Comparison of ENCODE assay signal across 12 mouse cellular contexts in genomic region chr2:36013010-36013409, GRCm38 (mm10). TPM values are rescaled to one million over a fixed set of nuclear protein-coding genes. Genes with fewer than 3 reads are reported as not detected.
A peak's percentile ranks its signal among the peaks of the same experiment; 100 is the strongest.
DNase-seq lines count a peak whose midpoint lies in the region; ATAC-seq and TF ChIP-seq lines count a peak whose summit lies in the region.
"Had no signal": no experiment of that assay in that cellular context is flagged by ENCODE, and none has a peak within 500 bp of the region (broad histone marks: within the 10 kb centered on the region; RNA-seq: fewer than 3 reads in every experiment).

No protein-coding gene starts in this region.

- H3K27me3 ChIP-seq in heart, embryonic 15.5 days = peaks cover 9% of the 10 kb centered on the region; the same call in 1 of the 2 replicates
- H3K27me3 ChIP-seq in stomach, postnatal 0 days (ENCODE audit: control insufficient read depth, insufficient read depth, low read length) = 0 out of 2 replicates have a peak, but pooled peaks cover 3% of the 10 kb centered on the region

- no peak overlapping the region for H3K4me3 ChIP-seq in lung, adult 2 months (replicated peaks; ENCODE audit: extremely low read depth, low read depth, low read length)
- H3K4me3 ChIP-seq in heart, embryonic 15.5 days = no peak overlapping the region
- no peak overlapping the region for H3K4me3 ChIP-seq in stomach, postnatal 0 days (ENCODE audit: low read depth, low read length)
- H3K4me3 ChIP-seq: midbrain, embryonic 12.5 days; neural tube, embryonic 15.5 days had no signal

- TF ChIP-seq POLR2A in lung, adult 2 months (IDR thresholded peaks at IDR 0.05; ENCODE audit: borderline replicate concordance, extremely low read depth, low read depth, low read length) = no peak

- H3K4me1 ChIP-seq in lung, adult 2 months (ENCODE audit: control insufficient read depth, insufficient read depth, low read length) = 0 out of 2 replicates have a peak, but pooled peaks cover 3% of the 10 kb centered on the region
- peaks cover 23% of the 10 kb centered on the region for H3K4me1 ChIP-seq in heart, embryonic 15.5 days (replicated peaks)
- H3K4me1 ChIP-seq in stomach, postnatal 0 days (replicated peaks; ENCODE audit: control insufficient read depth, insufficient read depth) = peaks cover 4% of the 10 kb centered on the region; the same call in 1 of the 2 replicates

- H3K9ac ChIP-seq in heart, embryonic 15.5 days = no peak overlapping the region
- no peak overlapping the region for H3K9ac ChIP-seq in stomach, postnatal 0 days (ENCODE audit: low read length)
- H3K9ac ChIP-seq: midbrain, embryonic 12.5 days; neural tube, embryonic 15.5 days had no signal

- 36% methylated on average over 12 of the region's 12 CpGs for WGBS in lung, adult 2 months
- 55% methylated on average over 12 of the region's 12 CpGs for WGBS in heart, embryonic 15.5 days
- 54% methylated on average over 12 of the region's 12 CpGs for WGBS in stomach, postnatal 0 days

- no peak for TF ChIP-seq CTCF in lung, adult 2 months (IDR thresholded peaks at IDR 0.05; ENCODE audit: insufficient read depth, low read length)
- no peak for TF ChIP-seq CTCF in stomach, postnatal 0 days (IDR thresholded peaks at IDR 0.05; ENCODE audit: low read depth)

- H3K36me3 ChIP-seq in heart, embryonic 15.5 days = no peaks in the 10 kb centered on the region
- no peaks in the 10 kb centered on the region for H3K36me3 ChIP-seq in stomach, postnatal 0 days (ENCODE audit: control insufficient read depth, insufficient read depth, low read length)
- H3K36me3 ChIP-seq: midbrain, embryonic 12.5 days; neural tube, embryonic 15.5 days had no signal

- TF ChIP-seq EP300 in stomach, postnatal 0 days (optimal IDR thresholded peaks at IDR 0.05) = no peak

- no peak overlapping the region for H3K4me2 ChIP-seq in heart, embryonic 15.5 days
- H3K4me2 ChIP-seq in stomach, postnatal 0 days (replicated peaks; ENCODE audit: low read depth) = no peak overlapping the region
- H3K4me2 ChIP-seq: midbrain, embryonic 12.5 days; neural tube, embryonic 15.5 days had no signal

- peak; percentile 50 to 66 for DNase-seq in lung, adult 18-20 months
- no peak for DNase-seq in lung, adult 2 months
- peak; percentile 40 to 61 for DNase-seq in kidney, postnatal 4 days
- no peak for DNase-seq in stomach, postnatal 0 days (ENCODE audit: low spot score)
- no peak for DNase-seq in thymus, postnatal 10 days (ENCODE audit: low spot score in 2 of 2)
- no peak for DNase-seq in frontal cortex, postnatal 25 days (ENCODE audit: low spot score in 2 of 2)
- DNase-seq: cerebellum, adult 8-10 months had no signal

- H3K27ac ChIP-seq in heart, embryonic 15.5 days = no peak overlapping the region
- no peak overlapping the region for H3K27ac ChIP-seq in stomach, postnatal 0 days (replicated peaks)
- H3K27ac ChIP-seq: midbrain, embryonic 12.5 days; neural tube, embryonic 15.5 days had no signal

- H3K9me3 ChIP-seq in heart, embryonic 15.5 days (replicated peaks) = no peaks in the 10 kb centered on the region
- no peaks in the 10 kb centered on the region for H3K9me3 ChIP-seq in stomach, postnatal 0 days (ENCODE audit: control insufficient read depth, low read length)
- H3K9me3 ChIP-seq: midbrain, embryonic 12.5 days; neural tube, embryonic 15.5 days had no signal

- ATAC-seq in heart, embryonic 15.5 days (replicated peaks; ENCODE audit: insufficient number of reproducible peaks, insufficient read depth, low FRiP score, low read depth) = peak; percentile 45
- ATAC-seq in stomach, postnatal 0 days (ENCODE audit: low FRiP score, low TSS enrichment) = 0 out of 2 replicates have a peak, but pooled peaks have one; percentile 31
- no peak for ATAC-seq in inflammation-experienced regulatory T-cells, adult 6 months

RNA-seq across cellular contexts. Expression of gene Ttll11, which starts 33.3 kb away (rescaled TPM):
- polyA plus RNA-seq in lung, adult 2 months (2012; rRNA removed) = 1.3 and 1.7 TPM in 2 replicates
- 0.94 and 1.0 TPM in 2 replicates for polyA plus RNA-seq in heart, embryonic 15.5 days (2015; fragmentation: Nextera tagmentation; extraction: Ambion mirVana)
- 0.55 and 0.91 TPM in 2 replicates for polyA plus RNA-seq in stomach, postnatal 0 days (2015; fragmentation: Nextera tagmentation; extraction: Ambion mirVana)
- not detected for polyA plus RNA-seq in inflammation-experienced regulatory T-cells, adult 6 months (2017; shearing (Covaris generic))

RNA-seq across cellular contexts. Expression of gene Ndufa8, which starts 36.2 kb away (rescaled TPM):
- 52.3 and 56.0 TPM in 2 replicates for polyA plus RNA-seq in lung, adult 2 months (2012; rRNA removed)
- polyA plus RNA-seq in heart, embryonic 15.5 days (2015; fragmentation: Nextera tagmentation; extraction: Ambion mirVana) = 411 and 477 TPM in 2 replicates
- polyA plus RNA-seq in stomach, postnatal 0 days (2015; fragmentation: Nextera tagmentation; extraction: Ambion mirVana) = 237 and 242 TPM in 2 replicates
- 100 to 1,000 TPM; 164 to 233 (median 170) TPM for polyA plus RNA-seq in inflammation-experienced regulatory T-cells, adult 6 months (2017; shearing (Covaris generic))

RNA-seq across cellular contexts. Expression of gene Morn5, which starts 36.2 kb away (rescaled TPM):
- 3.0 and 4.4 TPM in 2 replicates for polyA plus RNA-seq in lung, adult 2 months (2012; rRNA removed)
- 0.24 and 0.34 TPM in 2 replicates for polyA plus RNA-seq in heart, embryonic 15.5 days (2015; fragmentation: Nextera tagmentation; extraction: Ambion mirVana)
- polyA plus RNA-seq in stomach, postnatal 0 days (2015; fragmentation: Nextera tagmentation; extraction: Ambion mirVana) = not detected in 2 replicates
- polyA plus RNA-seq in inflammation-experienced regulatory T-cells, adult 6 months (2017; shearing (Covaris generic)) = not detected
- polyA plus RNA-seq: limb, embryonic 11.5 days had no signal

Comparison
In these comparisons a context has a peak if more than half of its experiments do, and no peak if none do; other contexts are left out.
1. DNase-seq: peak in lung, adult 18-20 months (2 of 2) and kidney, postnatal 4 days (2 of 2); none in lung, adult 2 months (single experiment), stomach, postnatal 0 days (single experiment), thymus, postnatal 10 days (0 of 2) and frontal cortex, postnatal 25 days (0 of 2).